Mouse (Mus musculus) CD4-positive, CD25-positive, alpha-beta regulatory T cell, adult 4 months (primary cell): ENCODE measurements at regions not wholly inside any gene's neighbourhood (a gene's known extent, or its start where the extent isn't known, plus 50 kb on each side); places are given as distances from the start of the nearest gene placed in this dataset.

Experiments used
- ATAC-seq: one replicate; pipeline ENCODE4 v1.8.0; 2017

- no peak for ATAC-seq
These were observed 271.5 kb upstream of the Slc24a2 start for GRCm38 (mm10) chr4:87501791-87502190.

GRCm38 (mm10) chr4:87500441-87500840 is 270.2 kb upstream of the Slc24a2 start:
- no peak for ATAC-seq

- ATAC-seq, result no peak
These were observed 257.5 kb upstream of the Slc24a2 start for GRCm38 (mm10) chr4:87487798-87488197.

GRCm38 (mm10) chr4:87475537-87475936 is 245.3 kb upstream of the Slc24a2 start:
- no peak for ATAC-seq

GRCm38 (mm10) chr4:87473331-87474039 is 243.2 kb upstream of the Slc24a2 start:
- ATAC-seq, result no peak

GRCm38 (mm10) chr4:87472787-87473186 is 242.5 kb upstream of the Slc24a2 start:
- ATAC-seq, result no peak

GRCm38 (mm10) chr4:87471385-87471784 is 241.1 kb upstream of the Slc24a2 start:
- no peak for ATAC-seq

- no peak for ATAC-seq
These were observed 237.3 kb upstream of the Slc24a2 start for GRCm38 (mm10) chr4:87467600-87467999.

- no peak for ATAC-seq
These were observed 236.7 kb upstream of the Slc24a2 start for GRCm38 (mm10) chr4:87467018-87467417.

GRCm38 (mm10) chr4:87461181-87461912 is 231.1 kb upstream of the Slc24a2 start:
- ATAC-seq, result no peak

GRCm38 (mm10) chr4:87455863-87456578 is 225.7 kb upstream of the Slc24a2 start:
- ATAC-seq, result no peak

GRCm38 (mm10) chr4:87452122-87452521 is 221.8 kb upstream of the Slc24a2 start:
- no peak for ATAC-seq

GRCm38 (mm10) chr4:87451251-87451650 is 221.0 kb upstream of the Slc24a2 start:
- no peak for ATAC-seq

GRCm38 (mm10) chr4:87448338-87448737 is 218.1 kb upstream of the Slc24a2 start:
- no peak for ATAC-seq

GRCm38 (mm10) chr4:87446856-87447255 is 216.6 kb upstream of the Slc24a2 start:
- ATAC-seq, result no peak

GRCm38 (mm10) chr4:87434136-87434535 is 203.9 kb upstream of the Slc24a2 start:
- ATAC-seq, result peak; percentile 79

GRCm38 (mm10) chr4:87428374-87428773 is 198.1 kb upstream of the Slc24a2 start:
- ATAC-seq, result no peak

GRCm38 (mm10) chr4:87424066-87424465 is 193.8 kb upstream of the Slc24a2 start:
- no peak for ATAC-seq

- no peak for ATAC-seq
These were observed 192.3 kb upstream of the Slc24a2 start for GRCm38 (mm10) chr4:87422588-87422987.

GRCm38 (mm10) chr4:87403354-87403753 is 173.1 kb upstream of the Slc24a2 start:
- no peak for ATAC-seq

GRCm38 (mm10) chr4:87402173-87402556 is 171.9 kb upstream of the Slc24a2 start:
- ATAC-seq, result no peak

GRCm38 (mm10) chr4:87401316-87402172 is 171.3 kb upstream of the Slc24a2 start:
- ATAC-seq, result no peak

GRCm38 (mm10) chr4:87386835-87387234 is 156.6 kb upstream of the Slc24a2 start:
- no peak for ATAC-seq
